Mouse (Mus musculus) small intestine, adult 2 months (tissue): ENCODE results near the gene Schip1. TPM values are rescaled to one million over a fixed set of nuclear protein-coding genes. Genes with fewer than 3 reads are reported as not detected.

Source experiments
- H3K27ac ChIP-seq: fragments of 200-500 bp; 2 replicates; pipeline ENCODE4 v1.5.1; 2012; ENCODE audit warnings: low read depth, low read length, control low read depth, inconsistent platforms; ENCODE audit not compliant: insufficient read depth
- H3K27me3 ChIP-seq: fragments of 200-500 bp; 2 replicates; pipeline ENCODE4 v1.6.1; 2012; ENCODE audit warnings: mild to moderate bottlenecking, moderate library complexity, low read length, inconsistent platforms; ENCODE audit not compliant: control insufficient read depth, insufficient read depth
- H3K36me3 ChIP-seq: fragments of 200-500 bp; 2 replicates; pipeline ENCODE4 v1.6.1; 2012; ENCODE audit warnings: mild to moderate bottlenecking, low read length, control low read depth, inconsistent platforms; ENCODE audit not compliant: control insufficient read depth, insufficient read depth
- H3K4me1 ChIP-seq: fragments of 200-500 bp; 2 replicates; pipeline ENCODE4 v1.6.1; 2012; ENCODE audit warnings: low read length, inconsistent platforms, mixed read lengths; ENCODE audit not compliant: control insufficient read depth, insufficient read depth, insufficient read length
- H3K4me3 ChIP-seq: fragments of 200-500 bp; 2 replicates; pipeline ENCODE4 v1.5.1; 2012; ENCODE audit warnings: low read depth, mild to moderate bottlenecking, control low read depth, inconsistent platforms, low read length, moderate library complexity
- CTCF ChIP-seq: fragments of 200-500 bp; IDR thresholded peaks from 2 replicates; pipeline ENCODE4 v1.5.1; 2012; ENCODE audit warnings: low read depth, mild to moderate bottlenecking, control low read depth, inconsistent platforms, low read length, moderate library complexity, mixed read lengths; ENCODE audit not compliant: insufficient replicate concordance, insufficient read length; ENCODE audit errors: extremely low read depth
- POLR2A ChIP-seq: fragments of 200-500 bp; IDR thresholded peaks from 2 replicates; pipeline ENCODE4 v1.6.1; 2012; ENCODE audit warnings: low read depth, mild to moderate bottlenecking, control low read depth, inconsistent platforms, low read length, moderate library complexity
- WGBS: fragments of 180-500 bp; shearing (Covaris S2); methylation state at CpG from one replicate; pipeline ENCODE4 v1.1.7; 2018; 5-methylcytosine and 5-hydroxymethylcytosine counted together
- polyA plus RNA-seq: library from polyadenylated mRNA; depleted of rRNA; stranded (reverse); fragments of >200 nt; gene quantifications from 2 replicates; pipeline ENCODE4 v1.2.3, GENCODE M21; 2012

Gene Schip1
- polyA plus RNA-seq, 1 experiment, result 5.0 TPM

DNA sequence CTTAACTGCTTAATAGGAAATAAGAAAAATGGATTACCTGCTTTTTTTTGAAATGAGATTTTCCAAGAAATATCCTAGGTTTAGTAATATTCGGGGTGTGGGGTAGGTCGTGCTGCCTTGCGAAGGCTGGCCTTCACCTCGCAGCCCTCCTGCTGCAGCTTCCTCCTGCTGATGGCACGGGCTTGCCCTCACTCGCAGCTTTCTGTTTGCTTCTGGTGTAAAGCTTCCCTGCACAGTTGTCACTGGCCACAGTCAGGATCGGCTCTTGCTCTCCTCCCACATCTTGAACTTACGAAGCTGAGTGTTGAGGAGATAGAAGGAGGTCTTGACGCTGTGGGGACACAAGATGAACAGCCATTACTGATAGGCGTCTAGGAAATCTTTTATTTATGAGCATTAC, 539.9 kb downstream of the Schip1 start:
- TF ChIP-seq CTCF, result no peak
- no peak for TF ChIP-seq POLR2A
- H3K36me3 ChIP-seq, result no peaks in the 10 kb centered on the region
- H3K27ac ChIP-seq, result no peak overlapping the region
- no peaks in the 10 kb centered on the region for H3K27me3 ChIP-seq
- 70% methylated on average over 10 of the region's 10 CpGs for WGBS
- H3K4me1 ChIP-seq, result no peaks in the 10 kb centered on the region
- no peak overlapping the region for H3K4me3 ChIP-seq

DNA sequence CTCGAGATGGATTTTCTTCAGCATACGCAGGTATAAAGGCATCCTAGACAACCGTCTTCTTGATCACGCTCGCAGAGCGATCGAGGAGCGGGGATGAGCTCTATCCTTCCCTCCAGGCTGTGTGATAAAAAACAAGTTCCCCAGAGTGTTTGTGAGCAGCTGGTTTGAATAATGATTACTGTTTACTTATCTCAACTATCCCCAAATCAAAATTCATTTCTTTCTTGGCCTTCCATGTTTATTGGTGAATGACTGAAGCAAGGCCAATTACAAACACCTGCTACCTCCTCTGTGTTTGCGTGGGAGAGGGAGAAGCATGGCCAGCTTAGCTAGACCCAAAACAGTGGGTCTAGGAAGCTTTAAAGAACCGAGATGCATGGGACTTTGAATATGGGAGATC, 540.4 kb downstream of the Schip1 start:
- H3K4me3 ChIP-seq, result no peak overlapping the region
- H3K27ac ChIP-seq, result no peak overlapping the region
- H3K4me1 ChIP-seq, result no peaks in the 10 kb centered on the region
- WGBS, result 83% methylated on average over 10 of the region's 10 CpGs
- no peaks in the 10 kb centered on the region for H3K27me3 ChIP-seq
- H3K36me3 ChIP-seq, result no peaks in the 10 kb centered on the region
- TF ChIP-seq POLR2A (no peak), CTCF (no peak)

DNA sequence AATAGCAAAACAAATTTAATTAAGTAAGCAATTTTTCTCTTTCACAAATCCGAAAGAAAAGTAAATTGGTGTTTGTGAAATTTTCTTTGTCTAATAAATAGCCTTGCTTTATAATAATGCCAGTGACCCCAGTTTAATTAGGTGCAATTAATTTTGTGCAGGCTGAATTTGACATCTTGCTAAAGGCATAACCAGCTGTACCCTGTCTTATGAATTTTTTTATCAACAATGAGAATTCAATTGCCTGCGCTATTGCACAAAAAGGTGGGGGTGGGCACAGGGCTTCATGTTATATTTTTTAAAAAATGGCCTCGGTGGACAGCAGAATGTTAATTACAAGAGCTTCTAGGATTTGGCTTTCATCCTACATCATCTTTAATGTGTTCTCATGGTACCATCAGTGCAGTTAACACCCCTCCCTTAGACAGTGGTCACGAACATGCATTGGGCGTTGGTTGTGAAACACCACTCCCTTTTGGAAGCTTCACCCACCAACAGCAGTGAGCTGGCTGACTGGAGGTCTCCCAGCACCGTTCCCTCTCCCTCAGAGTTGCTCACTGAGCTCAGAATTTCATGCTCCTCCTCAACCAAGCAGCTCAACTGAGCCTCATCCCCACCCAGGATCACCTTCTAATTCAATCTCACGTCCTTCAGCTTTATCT, 541.5 kb downstream of the Schip1 start:
- TF ChIP-seq POLR2A, result no peak
- TF ChIP-seq CTCF, result no peak
- Histone ChIP-seq H3K4me1 (no peaks in the 10 kb centered on the region), H3K4me3 (no peak overlapping the region), H3K36me3 (no peaks in the 10 kb centered on the region), H3K27ac (no peak overlapping the region), H3K27me3 (no peaks in the 10 kb centered on the region)
- 74% methylated on average over 7 of the region's 7 CpGs for WGBS

DNA sequence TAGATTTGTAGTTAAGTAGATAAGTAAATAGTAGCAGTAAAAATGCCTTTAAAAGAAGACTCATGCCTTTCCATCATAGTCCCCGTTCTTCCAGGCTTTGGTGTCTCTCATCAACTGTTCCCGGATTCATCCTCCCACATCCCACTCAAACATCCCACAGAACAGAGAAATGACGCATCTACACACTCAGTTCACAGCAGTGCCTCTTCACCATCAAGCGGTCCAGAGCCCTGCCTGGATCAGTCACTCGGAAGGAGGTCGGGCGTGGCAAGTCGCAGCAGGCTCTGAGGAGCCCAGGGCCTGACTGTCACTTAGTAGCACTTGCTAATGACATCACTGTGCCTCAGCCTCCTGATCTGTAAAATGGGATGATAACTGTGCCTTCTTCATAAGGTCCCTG, 542.1 kb downstream of the Schip1 start:
- Histone ChIP-seq H3K4me1 (no peaks in the 10 kb centered on the region), H3K27ac (no peak overlapping the region), H3K36me3 (no peaks in the 10 kb centered on the region), H3K27me3 (no peaks in the 10 kb centered on the region), H3K4me3 (no peak overlapping the region)
- TF ChIP-seq CTCF, result no peak
- 76% methylated on average over 8 of the region's 8 CpGs for WGBS

GRCm38 (mm10) chr3:68607336-68607735, 542.7 kb downstream of the Schip1 start:
- Histone ChIP-seq H3K4me3 (no peak overlapping the region), H3K27ac (no peak overlapping the region), H3K4me1 (no peaks in the 10 kb centered on the region), H3K27me3 (no peaks in the 10 kb centered on the region), H3K36me3 (no peaks in the 10 kb centered on the region)
- TF ChIP-seq CTCF (no peak), POLR2A (no peak)
- 83% methylated on average over 8 of the region's 8 CpGs for WGBS

DNA sequence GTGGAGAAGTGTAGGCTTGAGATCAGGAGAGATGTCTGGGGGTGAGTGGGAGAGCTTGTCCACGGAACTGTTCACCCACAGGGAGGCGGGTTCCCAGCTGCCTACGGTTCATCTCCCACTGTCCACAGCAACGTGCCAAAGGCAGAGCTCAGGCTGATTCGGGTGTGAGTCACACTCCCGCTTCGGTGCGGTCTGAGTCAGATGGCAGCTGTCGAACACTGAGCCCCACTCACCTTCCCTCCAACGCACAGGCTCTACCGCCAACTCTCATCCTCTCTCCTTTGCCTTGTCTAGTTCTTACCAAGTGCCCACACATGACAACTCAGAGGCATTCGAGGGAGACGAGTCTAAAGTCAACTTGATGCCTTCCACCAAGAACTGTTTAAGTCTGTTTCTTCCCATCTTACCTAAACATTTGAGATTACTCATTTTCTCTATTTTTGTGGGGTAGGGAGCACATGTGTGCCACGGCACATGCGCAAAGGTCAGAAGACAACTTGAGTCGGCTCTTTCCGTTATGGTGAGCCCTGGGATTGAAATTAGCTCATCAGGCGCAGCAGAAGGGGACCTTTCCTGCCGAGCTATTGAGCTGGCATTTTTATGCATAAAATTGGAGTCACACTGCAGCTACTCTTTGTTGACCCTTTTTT, 544.4 kb downstream of the Schip1 start:
- no peaks in the 10 kb centered on the region for H3K4me1 ChIP-seq
- H3K27ac ChIP-seq, result no peak overlapping the region
- no peaks in the 10 kb centered on the region for H3K36me3 ChIP-seq
- WGBS, result 77% methylated on average over 19 of the region's 19 CpGs
- H3K4me3 ChIP-seq, result no peak overlapping the region
- no peak for TF ChIP-seq CTCF
- TF ChIP-seq POLR2A, result no peak
- H3K27me3 ChIP-seq, result no peaks in the 10 kb centered on the region

- 54% methylated on average over 6 of the region's 6 CpGs for WGBS
- no peaks in the 10 kb centered on the region for H3K36me3 ChIP-seq
- H3K4me3 ChIP-seq, result no peak overlapping the region
- TF ChIP-seq CTCF (no peak), POLR2A (no peak)
- no peaks in the 10 kb centered on the region for H3K27me3 ChIP-seq
- no peak overlapping the region for H3K27ac ChIP-seq
- H3K4me1 ChIP-seq, result no peaks in the 10 kb centered on the region
Measured at GRCm38 (mm10) chr3:68610011-68610410, 545.4 kb downstream of the Schip1 start.
